Mouse (Mus musculus): ENCODE results near the gene Slc17a4. TPM values are rescaled to one million over a fixed set of nuclear protein-coding genes. Genes with fewer than 3 reads are reported as not detected.

Gene Slc17a4
- polyA plus RNA-seq, 1 experiment from 2014 or later: not detected

GRCm38 (mm10) chr13:23864711-23865110 lies 50.1 kb downstream of the Slc17a4 start:
- Histone ChIP-seq H3K4me2 (no peak overlapping the region), H3K4me1 (peaks cover 7% of the 10 kb centered on the region; the same call in 1 of the 2 replicates), H3K27ac (no peak overlapping the region), H3K36me3 (no peaks in the 10 kb centered on the region), H3K27me3 (no peaks in the 10 kb centered on the region), H3K9me3 (no peaks in the 10 kb centered on the region), H3K4me3 (no peak overlapping the region), H3K9ac (no peak overlapping the region)
- ATAC-seq (ENCODE audit: borderline replicate concordance, extremely low read depth, low FRiP score, low TSS enrichment): no peak
- 39% methylated on average over 9 of the region's 9 CpGs for WGBS

GRCm38 (mm10) chr13:23861815-23862214 lies 53.0 kb downstream of the Slc17a4 start:
- no peak for ATAC-seq (ENCODE audit: borderline replicate concordance, extremely low read depth, low FRiP score, low TSS enrichment)
- H3K9ac ChIP-seq: no peak overlapping the region

GRCm38 (mm10) chr13:23856401-23856800 lies 58.4 kb downstream of the Slc17a4 start:
- H3K9ac ChIP-seq: no peak overlapping the region
- no peak overlapping the region for H3K27ac ChIP-seq
- WGBS: 50% methylated on average over 3 of the region's 3 CpGs
- H3K27me3 ChIP-seq: no peaks in the 10 kb centered on the region
- H3K4me3 ChIP-seq: no peak overlapping the region
- H3K36me3 ChIP-seq: no peaks in the 10 kb centered on the region
- no peaks in the 10 kb centered on the region for H3K4me1 ChIP-seq
- ATAC-seq (ENCODE audit: borderline replicate concordance, extremely low read depth, low FRiP score, low TSS enrichment): no peak
- no peak overlapping the region for H3K4me2 ChIP-seq
- H3K9me3 ChIP-seq: no peaks in the 10 kb centered on the region

More at GRCm38 (mm10) chr13:23861815-23862214, 53.0 kb downstream of the Slc17a4 start:
- Histone ChIP-seq H3K4me2 (no peak overlapping the region), H3K9me3 (no peaks in the 10 kb centered on the region), H3K4me3 (no peak overlapping the region), H3K36me3 (no peaks in the 10 kb centered on the region), H3K4me1 (peaks cover 7% of the 10 kb centered on the region; the same call in 1 of the 2 replicates), H3K27ac (no peak overlapping the region), H3K27me3 (no peaks in the 10 kb centered on the region)

GRCm38 (mm10) chr13:23849299-23849698 lies 65.5 kb downstream of the Slc17a4 start:
- no peak overlapping the region for H3K4me2 ChIP-seq
- H3K27me3 ChIP-seq: no peaks in the 10 kb centered on the region
- WGBS: 82% methylated on average over 2 of the region's 2 CpGs
- no peak overlapping the region for H3K27ac ChIP-seq
- no peak for ATAC-seq (ENCODE audit: borderline replicate concordance, extremely low read depth, low FRiP score, low TSS enrichment)
- no peak overlapping the region for H3K4me3 ChIP-seq
- no peaks in the 10 kb centered on the region for H3K9me3 ChIP-seq
- no peaks in the 10 kb centered on the region for H3K36me3 ChIP-seq
- H3K9ac ChIP-seq: no peak overlapping the region
- H3K4me1 ChIP-seq: no peaks in the 10 kb centered on the region

Small RNAs within 50 kb of the gene (microRNA-seq; reads per million reads assigned to microRNA genes)
- gene Gm44344: not detected

Other genes with a start within 250 kb of the Slc17a4 start
- gene Hist1h2ac, start 231.1 kb downstream of the Slc17a4 start, polyA plus RNA-seq (2015; fragmentation: Nextera tagmentation; extraction: Ambion mirVana): 1.6 and 1.8 TPM in 2 replicates
- 60.8 and 63.6 TPM in 2 replicates for gene Hist1h2bc, start 230.8 kb downstream of the Slc17a4 start, polyA plus RNA-seq (2015; fragmentation: Nextera tagmentation; extraction: Ambion mirVana)
- gene Hist1h1t, start 219.2 kb downstream of the Slc17a4 start, polyA plus RNA-seq (2015; fragmentation: Nextera tagmentation; extraction: Ambion mirVana): 0.22 and 0.35 TPM in 2 replicates
- gene Hist1h4c, start 216.6 kb downstream of the Slc17a4 start, polyA plus RNA-seq (2015; fragmentation: Nextera tagmentation; extraction: Ambion mirVana): 8.2 and 9.4 TPM in 2 replicates
- gene Hfe, start 204.2 kb downstream of the Slc17a4 start, polyA plus RNA-seq (2015; fragmentation: Nextera tagmentation; extraction: Ambion mirVana): 8.6 and 10.8 TPM in 2 replicates
- gene Hist1h1c, start 176.2 kb downstream of the Slc17a4 start, polyA plus RNA-seq (2015; fragmentation: Nextera tagmentation; extraction: Ambion mirVana): 36.2 and 37.0 TPM in 2 replicates
- gene Hist1h3c, start 169.4 kb downstream of the Slc17a4 start, polyA plus RNA-seq (2015; fragmentation: Nextera tagmentation; extraction: Ambion mirVana): 12.0 and 13.7 TPM in 2 replicates
- gene Hist1h2bb, start 168.3 kb downstream of the Slc17a4 start, polyA plus RNA-seq (2015; fragmentation: Nextera tagmentation; extraction: Ambion mirVana): 3.2 and 4.1 TPM in 2 replicates
- gene Hist1h2ab, start 163.9 kb downstream of the Slc17a4 start, polyA plus RNA-seq (2015; fragmentation: Nextera tagmentation; extraction: Ambion mirVana): 74.3 and 83.5 TPM in 2 replicates
- gene Hist1h3b, start 162.7 kb downstream of the Slc17a4 start, polyA plus RNA-seq (2015; fragmentation: Nextera tagmentation; extraction: Ambion mirVana): 12.0 and 18.6 TPM in 2 replicates
- gene Hist1h4b, start 158.0 kb downstream of the Slc17a4 start, polyA plus RNA-seq (2015; fragmentation: Nextera tagmentation; extraction: Ambion mirVana): 5.8 and 7.5 TPM in 2 replicates
- 0.69 TPM in 1 of 2 replicates, not detected in the other for gene Hist1h4a, start 153.8 kb downstream of the Slc17a4 start, polyA plus RNA-seq (2015; fragmentation: Nextera tagmentation; extraction: Ambion mirVana)
- 8.3 and 8.5 TPM in 2 replicates for gene Hist1h3a, start 152.6 kb downstream of the Slc17a4 start, polyA plus RNA-seq (2015; fragmentation: Nextera tagmentation; extraction: Ambion mirVana)
- 3.3 and 3.9 TPM in 2 replicates for gene Hist1h1a, start 151.3 kb downstream of the Slc17a4 start, polyA plus RNA-seq (2015; fragmentation: Nextera tagmentation; extraction: Ambion mirVana)
- not detected in 2 replicates for gene Trim38, start 145.1 kb downstream of the Slc17a4 start, polyA plus RNA-seq (2015; fragmentation: Nextera tagmentation; extraction: Ambion mirVana)
- not detected in 2 replicates for gene Slc17a2, start 108.0 kb downstream of the Slc17a4 start, polyA plus RNA-seq (2015; fragmentation: Nextera tagmentation; extraction: Ambion mirVana)
- not detected in 2 replicates for gene Slc17a3, start 75.6 kb downstream of the Slc17a4 start, polyA plus RNA-seq (2015; fragmentation: Nextera tagmentation; extraction: Ambion mirVana)
- 0.15 TPM in 1 of 2 replicates, not detected in the other for gene Slc17a1, start 47.3 kb downstream of the Slc17a4 start, polyA plus RNA-seq (2015; fragmentation: Nextera tagmentation; extraction: Ambion mirVana)
- not detected in 2 replicates for gene Hist1h2ba, start 19.1 kb upstream of the Slc17a4 start, polyA plus RNA-seq (2015; fragmentation: Nextera tagmentation; extraction: Ambion mirVana)
- not detected in 2 replicates for gene Hist1h2aa, start 19.5 kb upstream of the Slc17a4 start, polyA plus RNA-seq (2015; fragmentation: Nextera tagmentation; extraction: Ambion mirVana)
- not detected in 2 replicates for gene Scgn, start 76.2 kb upstream of the Slc17a4 start, polyA plus RNA-seq (2015; fragmentation: Nextera tagmentation; extraction: Ambion mirVana)

Data from lung, embryonic 15.5 days (tissue).